Mouse (Mus musculus): Measurements from ENCODE around the gene Hvcn1.

The Hvcn1 gene

DNA sequence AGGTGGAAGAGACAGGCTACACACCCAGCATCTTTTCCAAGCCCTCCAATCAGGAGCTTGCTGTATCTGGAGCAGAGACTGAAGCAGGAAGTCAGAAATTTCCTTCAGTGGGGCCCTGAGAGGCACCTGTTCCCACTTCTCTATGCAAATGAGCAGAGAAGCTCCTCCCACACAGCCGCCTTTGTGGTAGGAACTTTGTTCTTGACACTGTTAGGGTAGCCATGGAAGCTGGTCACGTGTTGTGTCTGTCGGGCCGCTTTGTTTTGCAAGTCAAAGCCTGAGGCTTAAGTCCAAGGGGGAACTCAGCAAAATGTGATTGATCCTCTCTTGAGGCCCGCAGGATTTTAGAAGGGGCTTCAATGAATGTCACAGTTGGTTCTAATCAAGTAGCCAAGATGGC, 68.2 kb downstream of the Hvcn1 start:
- peak; percentile 85 for DNase-seq

GRCm38 (mm10) chr5:122278946-122279345, 72.3 kb downstream of the Hvcn1 start:
- no peak for DNase-seq

DNA sequence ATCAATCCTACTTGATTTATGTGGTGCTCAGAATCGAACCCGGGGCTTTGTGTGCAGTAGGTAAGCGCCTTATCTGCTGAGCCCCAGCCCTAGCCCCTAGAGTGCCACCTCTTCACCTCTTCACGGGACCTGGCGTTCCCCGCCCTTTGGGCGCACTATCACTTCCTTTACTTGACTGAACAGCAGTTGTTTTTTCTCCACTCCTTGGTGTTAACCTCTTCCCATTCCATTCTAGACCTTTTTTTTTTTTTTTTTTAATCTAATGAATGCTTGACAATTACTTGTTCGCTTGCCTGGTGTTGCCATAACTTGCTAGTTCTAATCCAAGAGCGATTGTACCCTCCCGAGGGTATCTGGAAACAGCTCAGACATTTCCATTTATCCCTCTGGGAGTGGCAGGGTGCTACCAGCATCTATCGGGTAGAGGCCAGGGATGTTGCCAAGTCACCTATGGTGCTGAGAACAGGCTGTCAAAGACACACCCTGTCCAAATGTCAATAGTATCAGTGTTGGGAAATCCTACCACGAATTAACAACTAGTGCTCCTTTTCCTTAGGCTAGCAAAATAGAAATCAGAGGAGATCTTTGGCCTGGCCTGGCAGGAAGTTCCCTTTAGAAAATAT, 73.3 kb downstream of the Hvcn1 start:
- DNase-seq, result no peak

- DNase-seq, result no peak
Observed at GRCm38 (mm10) chr5:122280422-122280826, 73.8 kb downstream of the Hvcn1 start.

DNA sequence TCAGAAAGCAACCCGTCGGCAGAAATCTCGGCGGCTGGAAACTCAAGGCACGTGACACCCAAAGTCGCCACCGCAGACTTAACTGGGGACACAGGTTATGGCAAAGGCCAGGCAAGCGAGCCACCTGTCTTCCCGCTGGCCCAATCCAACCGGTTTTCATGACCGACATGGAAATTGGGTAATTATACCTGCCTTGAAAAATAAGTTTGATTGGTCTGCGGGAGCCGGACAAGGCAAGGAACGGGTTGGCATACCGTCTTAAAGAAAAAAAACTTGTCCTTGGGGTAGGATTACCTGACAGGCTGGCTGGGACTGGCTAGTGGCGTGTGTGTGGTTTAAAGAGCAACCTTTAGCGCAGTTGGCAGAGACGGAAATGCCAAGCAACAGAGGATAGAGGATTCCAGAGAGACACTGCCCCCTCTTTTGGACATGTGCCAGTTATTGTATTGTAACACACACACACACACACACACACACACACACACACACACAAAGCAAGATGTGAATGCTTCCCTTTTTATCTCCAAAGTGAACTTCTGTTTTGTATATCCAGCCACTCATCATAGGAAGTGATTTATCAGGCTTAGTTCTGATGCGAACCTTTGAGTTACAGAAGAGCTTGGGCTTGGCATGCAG, 74.3 kb downstream of the Hvcn1 start:
- no peak for DNase-seq

DNA sequence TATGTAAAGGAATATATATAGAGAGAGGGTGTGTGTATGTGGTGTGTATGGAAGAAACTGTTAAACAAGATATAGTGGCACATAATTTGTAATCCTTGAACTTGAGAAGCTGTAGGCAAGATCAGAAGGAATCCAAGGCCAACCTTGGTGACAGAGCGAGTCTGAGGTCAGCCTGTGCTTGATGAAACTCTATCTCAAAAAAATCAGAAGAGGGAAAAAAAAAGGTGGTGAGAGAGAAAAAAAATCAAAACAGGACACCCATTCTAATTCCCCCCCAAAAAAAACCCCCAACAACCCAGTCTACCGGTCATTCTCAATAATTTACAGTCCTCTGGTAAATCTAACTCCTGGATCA, 77.2 kb downstream of the Hvcn1 start:
- DNase-seq, result no peak

DNA sequence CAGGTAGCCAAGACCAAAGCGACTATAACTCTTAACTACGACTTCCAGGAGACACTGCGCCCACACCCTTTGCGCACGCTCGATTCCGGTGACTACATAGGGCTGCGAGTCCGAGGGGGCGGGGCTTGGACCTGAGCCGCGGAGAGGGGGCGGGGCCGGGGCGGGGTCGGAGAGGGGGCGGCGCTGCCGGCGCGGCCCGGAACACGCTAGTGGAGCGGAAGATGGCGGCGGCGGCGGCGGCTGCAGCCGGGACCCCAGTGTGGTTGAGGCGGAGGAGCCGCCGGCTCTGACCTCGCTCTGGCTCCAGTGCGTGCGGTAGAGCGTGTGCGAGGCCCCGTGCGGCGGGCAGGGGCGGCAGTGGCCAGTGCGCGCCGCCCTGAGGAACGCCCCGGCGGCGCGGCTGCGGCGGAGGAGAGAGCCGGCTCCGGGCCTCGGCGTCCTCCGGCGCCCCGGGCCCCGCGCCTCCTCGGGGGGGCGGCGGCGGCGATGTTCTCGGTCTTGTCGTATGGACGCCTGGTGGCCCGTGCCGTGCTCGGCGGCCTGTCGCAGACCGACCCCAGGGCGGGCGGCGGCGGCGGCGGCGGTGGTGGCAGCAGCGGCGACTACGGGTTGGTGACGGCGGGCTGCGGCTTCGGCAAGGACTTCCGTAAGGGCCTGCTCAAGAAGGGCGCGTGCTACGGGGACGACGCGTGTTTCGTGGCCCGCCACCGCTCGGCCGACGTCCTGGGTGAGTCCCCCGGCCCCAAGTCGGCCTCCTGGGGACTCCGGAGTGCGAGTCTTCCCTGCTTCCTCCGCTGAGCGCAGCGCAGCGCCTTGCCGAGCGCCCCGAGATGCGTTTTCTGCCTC, 77.8 kb downstream of the Hvcn1 start, which contains the start of gene Pptc7:
Gene Pptc7, plus strand, starts transcription at position 183 of the 846 bp plus-strand sequence.
- peak; percentile 90 for DNase-seq

- peak; percentile 76 for DNase-seq
Observed at GRCm38 (mm10) chr5:122285029-122285766, 78.6 kb downstream of the Hvcn1 start.

DNA sequence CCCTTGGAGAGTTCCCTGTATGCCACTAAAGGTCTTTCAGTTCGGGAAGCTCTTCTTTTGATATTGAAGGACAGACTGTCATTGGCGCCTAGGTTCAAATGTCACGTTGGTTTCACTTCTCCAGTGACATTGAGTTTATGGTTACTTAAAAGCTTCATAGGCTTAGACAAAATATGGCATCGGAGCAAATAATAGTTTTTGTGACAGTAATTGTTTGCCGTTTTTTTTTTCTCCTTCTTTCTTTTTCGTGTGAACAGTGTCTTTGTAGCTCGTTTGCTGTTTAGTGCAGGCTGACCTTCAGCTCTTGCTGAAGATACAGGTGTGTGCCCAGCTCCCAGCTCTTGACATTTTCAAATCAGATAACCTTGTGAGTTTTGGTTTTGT, 79.2 kb downstream of the Hvcn1 start:
- DNase-seq, result no peak

- DNase-seq, result peak; percentile 50
Observed at GRCm38 (mm10) chr5:122286191-122286590, 79.6 kb downstream of the Hvcn1 start.

DNA sequence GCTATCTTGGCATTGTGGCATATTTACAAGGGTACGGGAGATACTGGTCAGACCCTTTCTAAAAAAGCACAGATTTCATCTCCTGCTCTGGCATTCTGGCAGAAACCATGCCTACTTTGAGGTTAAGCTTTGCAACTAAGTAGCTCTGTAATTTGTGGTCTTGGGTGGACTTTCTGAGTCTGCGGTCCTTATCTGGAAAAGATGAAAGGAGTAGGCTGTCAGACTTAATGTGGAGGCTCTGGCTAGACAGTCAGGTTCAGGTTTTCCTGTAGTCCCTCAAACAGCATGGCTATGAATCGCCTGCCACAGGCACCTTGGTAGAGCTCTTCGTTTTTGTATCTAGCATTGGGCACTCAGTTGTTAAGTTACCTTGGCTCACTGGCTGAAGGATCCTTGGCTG, 80.4 kb downstream of the Hvcn1 start:
- no peak for DNase-seq

DNA sequence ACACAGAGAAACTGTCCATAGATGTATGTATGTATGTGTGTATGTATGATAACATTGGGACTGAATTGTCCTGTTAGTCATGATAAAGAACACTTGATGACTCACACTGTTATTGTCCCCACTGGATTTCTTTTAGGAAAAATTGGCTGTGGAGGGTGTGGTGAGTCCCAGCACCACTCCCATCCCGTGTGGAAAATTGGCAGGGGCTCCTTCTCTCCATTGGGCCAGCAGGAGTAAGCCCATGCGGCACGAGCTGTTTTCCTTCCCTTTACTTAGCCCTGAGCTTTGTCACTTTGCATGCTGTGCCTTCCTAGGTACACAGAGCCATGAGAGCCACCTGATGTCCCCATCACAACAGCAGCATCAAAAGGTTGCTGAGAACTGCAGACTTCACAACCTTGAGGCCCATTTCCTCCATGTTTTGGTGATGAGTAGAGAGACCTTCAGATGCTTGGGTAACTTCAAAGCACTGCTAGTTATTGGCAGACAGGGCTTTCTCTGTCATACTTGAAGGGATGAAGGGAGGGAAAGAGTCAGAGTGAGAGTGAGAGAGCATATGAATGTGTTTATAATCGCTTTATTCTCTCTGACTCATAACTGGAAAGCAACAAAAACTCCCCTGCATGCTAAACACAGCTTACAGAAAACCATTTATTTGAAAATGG, 81.7 kb downstream of the Hvcn1 start:
- DNase-seq, result peak; percentile 42

DNA sequence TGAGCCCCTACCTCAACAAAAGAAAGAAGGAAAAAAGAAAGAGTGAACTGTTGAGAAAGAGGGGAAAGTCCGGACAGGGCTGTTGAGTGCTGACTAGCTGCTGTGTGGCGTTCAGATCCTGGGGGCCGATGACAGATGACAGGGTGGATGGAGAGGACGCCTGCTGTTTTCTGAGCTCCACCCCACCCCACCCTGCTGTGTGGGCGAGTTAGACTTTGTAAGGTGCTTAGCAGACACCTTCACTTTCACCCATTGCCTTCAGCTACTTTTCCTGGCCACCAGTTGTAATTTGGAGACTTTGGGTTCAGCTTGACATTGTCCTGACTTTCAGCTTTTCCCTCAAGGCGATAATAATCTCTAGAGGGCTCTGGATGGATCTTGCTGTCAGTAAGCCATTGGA, 84.5 kb downstream of the Hvcn1 start:
- DNase-seq, result peak; percentile 52

All from thymus, postnatal 25 days (tissue).